Mouse (Mus musculus) ovary, adult 18-20 months (tissue): ENCODE measurements at regions not wholly inside any gene's neighbourhood (a gene's known extent, or its start where the extent isn't known, plus 50 kb on each side); places are given as distances from the start of the nearest gene placed in this dataset.
"Not testable (repeated sequence)": the region's sequence is repeated elsewhere in the genome, so short reads cannot be mapped to it uniquely, and the experiment has no call there.

ENCODE experiments used
- DNase-seq: peaks from one replicate; pipeline ENCODE4 v3.0.0; 2022; ENCODE audit warnings: low spot score, mixed read lengths

GRCm38 (mm10) chr3:34709553-34709952 is 59.3 kb downstream of the Sox2 start:
- DNase-seq: no peak

- DNase-seq: not testable (repeated sequence)
Observed at GRCm38 (mm10) chr3:34712137-34712536, 61.9 kb downstream of the Sox2 start.

- no peak for DNase-seq
Observed at GRCm38 (mm10) chr3:34722506-34722905, 72.3 kb downstream of the Sox2 start.

- DNase-seq: no peak
Observed at GRCm38 (mm10) chr3:34726955-34727354, 76.8 kb downstream of the Sox2 start.

GRCm38 (mm10) chr3:34728282-34728681 is 78.1 kb downstream of the Sox2 start:
- no peak for DNase-seq

GRCm38 (mm10) chr3:34734966-34735365 is 84.8 kb downstream of the Sox2 start:
- no peak for DNase-seq

GRCm38 (mm10) chr3:34738001-34738400 is 87.8 kb downstream of the Sox2 start:
- no peak for DNase-seq

- DNase-seq: no peak
Observed at GRCm38 (mm10) chr3:34738938-34739337, 88.7 kb downstream of the Sox2 start.

- DNase-seq: no peak
Observed at GRCm38 (mm10) chr3:34739693-34740092, 89.5 kb downstream of the Sox2 start.

GRCm38 (mm10) chr3:34740110-34740509 is 89.9 kb downstream of the Sox2 start:
- no peak for DNase-seq

GRCm38 (mm10) chr3:34745181-34745736 is 95.1 kb downstream of the Sox2 start:
- DNase-seq: no peak

- DNase-seq: no peak
Observed at GRCm38 (mm10) chr3:34747499-34748093, 97.4 kb downstream of the Sox2 start.

- no peak for DNase-seq
Observed at GRCm38 (mm10) chr3:34749989-34750388, 99.8 kb downstream of the Sox2 start.

- no peak for DNase-seq
Observed at GRCm38 (mm10) chr3:34751551-34751950, 101.3 kb downstream of the Sox2 start.

- DNase-seq: no peak
Observed at GRCm38 (mm10) chr3:34753557-34753956, 103.4 kb downstream of the Sox2 start.

- no peak for DNase-seq
Observed at GRCm38 (mm10) chr3:34754781-34755180, 104.6 kb downstream of the Sox2 start.

GRCm38 (mm10) chr3:34755282-34755681 is 105.1 kb downstream of the Sox2 start:
- DNase-seq: not testable (repeated sequence)

- no peak for DNase-seq
Observed at GRCm38 (mm10) chr3:34756632-34757031, 106.4 kb downstream of the Sox2 start.

GRCm38 (mm10) chr3:34757130-34757529 is 106.9 kb downstream of the Sox2 start:
- DNase-seq: no peak

- peak; percentile 4 for DNase-seq
Observed at GRCm38 (mm10) chr3:34757813-34758510, 107.8 kb downstream of the Sox2 start.

GRCm38 (mm10) chr3:34759942-34760640 is 109.9 kb downstream of the Sox2 start:
- no peak for DNase-seq

GRCm38 (mm10) chr3:34761162-34761769 is 111.1 kb downstream of the Sox2 start:
- DNase-seq: no peak
